Mouse (Mus musculus) cerebellum, adult 9-10 months (tissue): ENCODE measurements around the gene Oit3.
"Not testable (repeated sequence)": the region's sequence is repeated elsewhere in the genome, so short reads cannot be mapped to it uniquely, and the experiment has no call there.

Experiments
- DNase-seq: peaks from one replicate; pipeline ENCODE4 v3.0.0; 2022

Oit3 gene

DNA sequence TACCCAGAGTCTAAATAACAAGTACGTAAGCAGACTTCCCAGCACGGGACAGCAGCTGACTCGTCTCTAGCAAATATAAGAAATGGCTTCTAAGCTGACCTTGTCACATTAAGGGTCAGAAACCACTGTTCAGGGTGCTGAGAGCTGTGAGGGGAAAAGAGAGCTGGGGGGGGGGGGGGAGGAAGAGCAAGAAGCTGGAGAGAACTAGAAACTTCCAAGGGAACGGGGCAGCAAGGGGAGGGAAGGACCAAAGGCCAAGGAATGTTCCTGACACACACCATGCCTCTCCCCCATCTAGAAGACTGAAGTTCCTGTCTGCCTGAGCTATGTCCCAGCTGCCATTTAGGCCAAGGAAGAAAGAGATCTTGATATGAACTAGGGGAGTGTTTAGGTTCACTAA lies 15.2 kb downstream of the Oit3 start:
- no peak for DNase-seq

DNA sequence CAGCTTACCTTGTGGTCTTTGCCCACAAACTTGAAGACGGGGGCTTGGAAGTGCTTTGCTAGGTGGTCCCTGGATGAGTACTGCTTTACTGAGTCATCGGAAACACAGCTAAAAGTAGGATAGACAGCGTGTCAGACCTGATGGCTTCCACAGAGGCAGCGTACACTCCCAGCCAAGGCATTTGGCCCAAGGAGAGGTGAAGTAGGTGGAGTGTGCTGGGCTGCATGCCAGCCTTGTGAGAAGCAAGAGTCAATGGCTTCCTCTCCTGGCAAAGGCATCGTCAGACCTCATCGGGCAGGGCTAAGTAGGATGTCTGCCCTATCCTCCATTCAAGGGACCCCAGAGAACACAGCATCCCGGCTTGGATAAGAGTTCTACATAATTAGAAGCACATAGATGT lies 16.2 kb downstream of the Oit3 start:
- DNase-seq, result peak; percentile 38

GRCm38 (mm10) chr10:59424453-59424852 lies 17.1 kb downstream of the Oit3 start:
- DNase-seq, result no peak

DNA sequence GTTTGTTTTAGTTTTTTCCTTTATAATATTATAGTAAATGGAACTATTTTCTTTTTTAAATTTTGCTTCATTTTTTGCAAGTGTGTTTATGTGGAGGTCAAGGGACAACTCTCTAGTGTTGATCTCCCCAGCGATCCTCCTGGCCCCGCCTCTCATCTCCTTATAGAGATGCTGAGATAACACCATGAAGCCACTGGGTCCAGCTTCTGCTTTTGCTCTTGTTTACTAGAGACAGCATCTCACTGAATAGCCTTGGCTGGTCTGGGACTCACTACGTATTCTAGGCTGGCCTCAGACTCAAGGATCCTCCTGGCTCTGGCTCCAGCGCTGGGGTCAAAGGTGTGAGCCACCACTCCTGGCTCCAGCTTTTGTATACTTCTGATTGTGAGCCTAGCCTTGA lies 22.1 kb downstream of the Oit3 start:
- DNase-seq, result no peak

DNA sequence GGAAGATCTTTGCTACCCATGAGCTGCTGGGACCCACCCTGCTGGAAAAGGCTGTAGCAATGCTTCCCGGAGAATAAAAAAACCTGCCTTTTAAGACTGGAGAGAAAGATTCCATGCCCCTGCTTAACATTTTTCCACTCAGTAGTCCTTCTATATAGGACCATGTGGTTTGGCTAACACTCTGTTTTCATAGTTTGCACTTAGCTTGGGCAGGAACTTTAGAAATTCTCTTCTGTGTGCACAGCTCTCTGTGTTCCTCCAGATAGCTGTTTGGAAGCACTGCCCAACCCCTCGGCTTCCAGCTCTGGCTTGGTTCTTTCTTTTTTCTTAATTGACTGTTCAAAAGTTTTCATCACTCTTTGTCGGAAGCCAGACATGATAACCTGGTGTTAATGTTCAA lies 25.0 kb downstream of the Oit3 start:
- DNase-seq, result no peak

DNA sequence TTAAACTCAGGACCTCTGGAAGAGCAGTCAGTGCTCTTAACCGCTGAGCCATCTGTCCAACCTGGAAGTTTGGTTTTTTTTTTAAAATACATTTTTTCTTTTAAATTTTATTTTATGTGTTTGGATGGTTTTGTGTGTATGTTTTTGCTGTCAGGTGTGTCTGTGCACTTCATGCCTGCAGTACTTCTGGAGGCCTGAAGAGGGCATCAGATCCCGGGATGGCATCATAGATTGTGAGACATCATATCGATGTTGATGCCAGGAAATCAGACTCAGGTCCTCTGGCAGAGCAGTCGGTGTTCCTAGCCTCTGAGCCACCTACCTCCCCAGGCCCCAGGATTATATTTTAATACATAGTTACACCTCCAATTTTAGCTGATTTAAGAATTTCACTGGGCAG lies 27.9 kb downstream of the Oit3 start:
- no peak for DNase-seq

GRCm38 (mm10) chr10:59410264-59410663 lies 31.3 kb downstream of the Oit3 start:
- no peak for DNase-seq

- no peak for DNase-seq
Observed at GRCm38 (mm10) chr10:59408499-59408898, 33.1 kb downstream of the Oit3 start.

DNA sequence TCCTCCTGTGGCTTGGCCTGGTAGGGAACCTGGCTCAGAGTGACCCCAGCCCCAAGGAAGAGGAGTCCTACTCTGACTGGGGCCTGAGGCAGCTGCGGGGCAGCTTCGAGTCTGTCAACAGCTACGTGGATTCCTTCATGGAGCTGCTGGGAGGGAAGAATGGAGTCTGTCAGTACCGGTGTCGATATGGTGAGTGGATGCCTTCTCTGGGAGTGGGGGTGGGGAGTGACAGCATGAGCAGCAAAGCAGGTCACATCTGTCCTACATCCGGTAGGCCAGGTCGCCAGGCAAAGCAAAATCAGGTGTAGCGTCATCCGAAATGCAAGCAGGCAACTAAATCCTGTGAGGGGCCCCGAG lies 37.8 kb downstream of the Oit3 start:
- no peak for DNase-seq

DNA sequence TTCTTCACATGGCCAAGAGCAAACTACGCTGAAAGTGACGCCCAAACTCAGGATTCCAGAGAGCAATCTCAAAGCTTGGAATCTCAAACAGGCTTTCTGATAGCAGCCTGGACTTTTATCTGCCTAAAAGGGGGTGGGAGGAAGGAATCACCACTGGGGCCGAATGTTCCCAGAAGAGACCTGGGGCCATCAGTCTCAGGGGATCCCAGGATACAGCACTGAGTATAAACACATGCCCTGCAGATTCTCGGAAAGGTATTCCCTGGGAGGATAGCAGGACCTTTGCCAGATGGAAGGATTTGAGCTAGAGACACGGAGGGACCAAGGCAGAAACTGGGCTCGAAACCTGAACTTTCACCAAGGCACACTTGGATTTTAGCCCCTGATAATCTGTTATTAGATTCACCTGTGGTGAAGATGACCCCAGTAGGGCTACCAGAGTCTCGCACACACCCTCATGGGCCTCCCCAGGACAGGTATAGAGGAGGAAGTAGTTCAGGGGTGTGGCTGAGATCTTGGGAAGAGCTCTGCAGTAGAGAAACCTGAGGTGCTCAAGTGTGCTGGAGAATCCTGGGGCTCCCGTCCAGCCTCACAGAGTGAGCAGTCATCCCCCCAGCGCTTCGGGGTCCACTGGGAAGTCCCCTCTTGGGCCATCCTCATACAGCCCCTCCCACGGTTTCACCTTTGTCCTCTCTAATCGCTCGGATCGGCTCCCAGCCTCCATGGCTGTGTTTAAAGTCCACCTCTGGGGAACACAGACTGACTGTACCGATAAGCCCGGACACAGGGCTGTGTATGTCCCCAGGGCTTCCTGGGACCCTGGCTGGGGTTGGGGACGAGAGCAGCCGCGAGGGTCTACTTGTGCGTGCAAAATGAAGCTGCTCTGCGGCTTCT lies 38.4 kb downstream of the Oit3 start, which contains the start of gene Pla2g12b:
Gene Pla2g12b, plus strand, starts transcription at position 762 of the 894 bp plus-strand sequence.
- DNase-seq, result no peak

- not testable (repeated sequence) for DNase-seq
Observed at GRCm38 (mm10) chr10:59395461-59395860, 46.1 kb downstream of the Oit3 start, which contains the start of gene Gm10273. Gm10273 (plus strand) TSS chr10:59395632.

DNA sequence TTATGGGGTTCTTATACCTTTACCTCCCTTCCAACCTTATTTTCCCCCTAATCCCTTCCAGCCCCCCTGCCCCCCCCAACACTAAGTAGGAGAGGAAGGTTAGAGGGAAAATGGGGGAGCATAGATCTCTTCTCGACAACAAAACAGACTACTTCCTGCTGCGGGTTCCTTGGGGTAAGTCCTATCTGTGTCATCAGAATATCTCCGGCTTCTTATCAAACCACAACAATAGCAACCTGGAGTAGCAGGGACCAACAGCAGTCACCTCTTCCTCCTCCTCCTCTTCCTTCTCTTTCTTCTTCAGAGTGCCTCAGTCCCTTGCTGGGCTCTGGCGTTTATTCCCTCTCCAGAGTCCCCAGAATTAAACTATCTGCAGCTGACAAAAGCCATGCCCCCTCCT lies 49.7 kb downstream of the Oit3 start:
- no peak for DNase-seq

- DNase-seq, result no peak
Observed at GRCm38 (mm10) chr10:59389652-59390051, 51.9 kb downstream of the Oit3 start.

DNA sequence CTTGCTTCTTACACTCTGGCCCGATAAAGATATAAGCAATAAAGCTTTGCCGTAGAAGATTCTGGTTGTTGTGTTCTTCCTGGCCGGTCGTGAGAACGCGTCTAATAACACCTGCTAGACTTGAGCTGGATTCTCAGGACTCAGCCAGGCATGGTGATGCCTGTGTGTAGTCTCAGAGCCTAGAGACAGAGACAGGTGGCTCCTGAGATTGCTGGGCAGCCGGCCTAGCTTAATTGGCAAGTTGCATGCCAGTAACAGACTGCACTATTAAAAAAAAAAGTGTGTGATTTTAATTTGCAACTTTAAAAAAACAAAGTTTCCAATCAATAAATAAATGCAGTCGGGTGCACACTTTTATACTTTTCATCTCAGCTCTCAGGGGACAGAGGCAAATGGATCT lies 54.6 kb downstream of the Oit3 start:
- peak; percentile 80 for DNase-seq

GRCm38 (mm10) chr10:59381563-59381962 lies 60.0 kb downstream of the Oit3 start:
- DNase-seq, result not testable (repeated sequence)

DNA sequence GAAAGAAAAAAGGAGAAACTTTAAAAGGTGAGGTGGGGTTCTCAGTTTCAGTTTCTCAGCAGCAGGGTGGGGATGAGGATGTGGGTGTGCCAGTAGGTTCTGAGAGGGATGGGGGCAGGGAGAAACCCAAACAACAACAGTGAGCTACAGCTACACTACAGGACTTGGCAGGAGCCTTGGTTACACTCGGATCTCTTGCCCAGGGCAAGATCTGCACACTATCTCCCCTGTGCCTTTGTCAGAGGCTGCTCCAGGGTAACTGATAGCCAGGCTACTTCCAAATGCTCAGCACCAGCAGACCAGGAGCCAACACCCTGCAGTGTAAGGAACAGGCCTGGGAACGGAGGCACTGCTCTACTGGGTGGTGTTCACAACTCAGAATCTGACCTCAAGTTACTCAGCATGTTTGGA lies 61.2 kb downstream of the Oit3 start:
- no peak for DNase-seq

GRCm38 (mm10) chr10:59379927-59380326 lies 61.7 kb downstream of the Oit3 start:
- no peak for DNase-seq

DNA sequence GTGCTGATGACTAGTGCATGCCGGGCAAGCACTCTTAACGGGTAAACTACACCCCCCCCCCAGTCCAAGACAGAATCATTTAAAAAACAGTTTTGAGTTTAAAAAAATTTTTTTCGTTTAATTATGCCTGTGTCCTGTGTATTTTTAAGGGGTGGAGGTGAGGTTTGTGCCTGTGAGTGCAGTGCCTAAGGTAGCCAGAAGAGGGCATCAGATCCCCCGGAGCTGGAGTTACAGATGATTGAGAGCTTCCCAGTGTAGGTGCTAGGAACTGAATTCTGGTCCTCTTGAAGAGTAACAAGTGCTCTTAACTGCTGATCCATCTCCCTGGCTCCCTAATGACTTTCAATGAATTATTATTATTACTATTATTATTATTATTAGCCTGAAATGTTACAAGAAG lies 62.9 kb downstream of the Oit3 start:
- DNase-seq, result no peak

DNA sequence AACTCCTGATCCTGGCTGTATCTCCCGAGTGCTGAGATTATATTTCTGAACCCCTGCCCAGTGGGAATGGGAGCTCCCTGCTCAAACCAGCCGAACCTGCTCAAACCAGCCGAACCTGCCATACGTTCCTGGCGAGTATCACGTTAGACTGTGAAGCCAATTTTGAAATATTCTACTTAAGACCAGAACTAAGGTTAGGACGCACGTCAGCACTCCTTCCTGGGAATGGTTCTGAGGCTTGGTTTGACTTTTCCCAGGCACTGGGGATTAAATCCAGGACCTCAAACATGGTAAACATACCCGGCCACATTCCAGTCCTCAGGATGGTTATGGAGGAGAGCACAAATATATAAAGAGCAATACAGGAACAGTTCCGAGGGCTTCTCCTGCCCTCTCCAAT lies 63.7 kb downstream of the Oit3 start:
- DNase-seq, result no peak
